Mouse (Mus musculus) right cerebral cortex, postnatal 4 days (tissue): ENCODE measurements around the gene Aup1.

ENCODE experiments used
- DNase-seq: peaks from one replicate; pipeline ENCODE4 v3.0.0-alpha.2; 2022

The Aup1 gene

GRCm38 (mm10) chr6:83031921-83032590, 22.3 kb upstream of the Aup1 start:
- no peak for DNase-seq

GRCm38 (mm10) chr6:83032769-83033191, 21.5 kb upstream of the Aup1 start:
- DNase-seq: no peak

- peak; percentile 36 for DNase-seq
Measured at GRCm38 (mm10) chr6:83033249-83034185, 20.8 kb upstream of the Aup1 start, which contains the start of the genes Dok1 and Loxl3. TSS of gene Dok1 (minus strand) at chr6:83033471. TSS of gene Loxl3 (plus strand) at chr6:83034173.

- DNase-seq: no peak
Measured at GRCm38 (mm10) chr6:83034463-83035055, 19.8 kb upstream of the Aup1 start.

GRCm38 (mm10) chr6:83037188-83037587, 17.1 kb upstream of the Aup1 start:
- DNase-seq: no peak

GRCm38 (mm10) chr6:83038496-83039012, 15.8 kb upstream of the Aup1 start:
- peak; percentile 87 for DNase-seq

GRCm38 (mm10) chr6:83040601-83041000, 13.7 kb upstream of the Aup1 start:
- no peak for DNase-seq

GRCm38 (mm10) chr6:83043561-83043960, 10.8 kb upstream of the Aup1 start:
- no peak for DNase-seq

- DNase-seq: no peak
Measured at GRCm38 (mm10) chr6:83043993-83044392, 10.3 kb upstream of the Aup1 start.

- no peak for DNase-seq
Measured at GRCm38 (mm10) chr6:83044742-83045141, 9.6 kb upstream of the Aup1 start.

- no peak for DNase-seq
Measured at GRCm38 (mm10) chr6:83049367-83049766, 5.0 kb upstream of the Aup1 start.

GRCm38 (mm10) chr6:83053136-83053960, 973 bp upstream of the Aup1 start:
- DNase-seq: no peak

GRCm38 (mm10) chr6:83054871-83055431, 630 bp downstream of the Aup1 start, which contains the start of gene Htra2:
TSS of gene Htra2 (minus strand) at chr6:83055273.
- no peak for DNase-seq

- DNase-seq: no peak
Measured at GRCm38 (mm10) chr6:83057790-83058189, 3.5 kb downstream of the Aup1 start, which contains the start of gene Dqx1. TSS of gene Dqx1 (plus strand) at chr6:83057844.

- DNase-seq: no peak
Measured at GRCm38 (mm10) chr6:83058725-83059124, 4.4 kb downstream of the Aup1 start.

- no peak for DNase-seq
Measured at GRCm38 (mm10) chr6:83065995-83066394, 11.7 kb downstream of the Aup1 start.

- no peak for DNase-seq
Measured at GRCm38 (mm10) chr6:83066441-83066840, 12.1 kb downstream of the Aup1 start.

GRCm38 (mm10) chr6:83068221-83068620, 13.9 kb downstream of the Aup1 start:
- no peak for DNase-seq

GRCm38 (mm10) chr6:83068706-83069487, 14.6 kb downstream of the Aup1 start:
- DNase-seq: no peak

- DNase-seq: no peak
Measured at GRCm38 (mm10) chr6:83069488-83070246, 15.3 kb downstream of the Aup1 start.

- no peak for DNase-seq
Measured at GRCm38 (mm10) chr6:83070247-83070310, 15.8 kb downstream of the Aup1 start, which contains the start of gene Tlx2. TSS of gene Tlx2 (minus strand) at chr6:83070293.
